Mouse (Mus musculus) megakaryocyte-erythroid progenitor cell, adult 5-6 weeks (primary cell): ENCODE data around the gene Pde6d. TPM values are rescaled to one million over a fixed set of nuclear protein-coding genes. Genes with fewer than 3 reads are reported as not detected.

Source experiments
- ATAC-seq: replicated peaks from 2 replicates; pipeline ENCODE4 v1.8.0; 2016; ENCODE audit warnings: mild to moderate bottlenecking, inconsistent platforms; ENCODE audit not compliant: severe bottlenecking, poor library complexity, low FRiP score, low TSS enrichment
- total RNA-seq, 2 experiments: library from RNA; stranded (forward) in 1 of 2; stranded (reverse) in 1 of 2; fragments of 200-1000, 215-1000 nt in 1 of 2; fragments of >200 nt in 1 of 2; fragmentation: Nextera tagmentation in 1 of 2; gene quantifications; 2 replicates each; pipeline ENCODE4 v1.2.3; 2014 to 2017

The Pde6d gene
- total RNA-seq (2014; fragmentation: Nextera tagmentation) = 36.5 and 52.7 TPM in 2 replicates
- 13.2 TPM in 2 replicates for total RNA-seq (2017)

- ATAC-seq = peak; percentile 96
These were observed at the start of gene Pde6d, which contains the start of gene Cops7b for GRCm38 (mm10) chr1:86582451-86583096. TSS of gene Pde6d (minus strand) at chr1:86582629. TSS of gene Cops7b (plus strand) at chr1:86582904.

GRCm38 (mm10) chr1:86630527-86630926, 48.1 kb upstream of the Pde6d start:
- ATAC-seq = no peak

DNA sequence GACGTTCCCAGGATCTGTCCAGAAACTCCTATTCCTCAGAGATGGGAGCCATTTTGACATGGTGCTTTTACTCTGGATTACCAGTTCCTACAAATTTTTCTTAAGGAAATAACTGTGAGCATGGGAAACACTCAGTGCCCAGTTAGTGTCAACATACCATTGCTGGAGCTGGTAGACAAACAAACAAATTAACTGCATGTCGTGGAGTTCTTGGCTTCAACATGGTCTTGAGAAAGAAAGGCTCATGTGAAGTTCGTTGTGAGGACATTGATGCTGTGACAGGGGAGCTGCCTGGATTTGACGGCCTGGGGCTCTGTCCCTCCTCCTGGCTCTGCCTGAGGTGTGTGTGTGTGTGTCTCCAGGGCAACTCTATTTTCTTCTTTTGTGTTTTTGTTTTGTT, 47.5 kb upstream of the Pde6d start:
- no peak for ATAC-seq

- no peak for ATAC-seq
These were observed 45.8 kb upstream of the Pde6d start for GRCm38 (mm10) chr1:86628270-86628669.

DNA sequence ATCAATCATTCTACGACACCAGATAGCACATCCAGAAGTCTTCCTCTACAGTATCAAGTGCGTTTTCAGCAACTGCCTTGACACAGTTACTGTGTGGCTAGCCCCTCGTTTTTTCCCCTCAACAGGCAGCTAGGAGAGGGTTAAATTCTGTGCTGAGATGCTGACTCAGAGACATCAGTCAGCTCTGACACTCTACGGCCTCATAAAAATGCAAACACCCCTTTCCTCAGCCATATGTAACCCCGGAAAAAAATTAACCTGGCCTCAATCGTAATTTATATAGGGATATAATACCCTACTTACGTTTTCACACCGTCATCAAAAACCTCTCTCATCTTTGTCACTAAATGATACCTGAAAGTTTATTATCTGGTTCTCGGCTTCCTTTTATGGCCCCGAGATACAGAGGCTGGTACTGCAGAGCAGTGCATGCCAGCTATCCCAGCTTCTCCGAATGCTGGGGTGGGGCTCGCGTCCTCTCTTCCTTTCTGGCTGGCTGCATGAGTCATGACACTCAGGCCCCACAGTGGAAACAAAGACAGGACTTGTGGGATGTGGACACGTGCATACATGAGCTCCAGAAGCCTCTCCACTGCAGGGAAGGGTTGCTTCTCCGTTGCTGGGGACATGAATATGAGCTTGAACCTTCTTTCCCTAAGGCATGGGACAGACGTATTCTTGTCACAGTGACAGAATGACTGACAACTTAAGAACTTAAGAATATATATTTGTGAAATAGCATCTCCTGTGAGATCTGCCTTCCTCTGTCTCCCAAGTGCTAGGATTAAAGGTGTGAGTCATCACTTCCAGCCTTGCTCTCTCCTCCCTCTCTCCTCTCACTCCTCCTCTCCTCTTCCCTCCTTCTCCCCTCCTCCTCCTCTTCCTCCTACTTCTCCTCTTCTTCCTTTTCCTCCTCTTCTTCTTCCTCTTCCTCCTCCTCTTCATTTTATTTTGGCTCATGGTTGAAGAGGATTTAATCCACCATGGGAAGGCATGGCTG, 40.9 kb upstream of the Pde6d start:
- ATAC-seq = no peak

DNA sequence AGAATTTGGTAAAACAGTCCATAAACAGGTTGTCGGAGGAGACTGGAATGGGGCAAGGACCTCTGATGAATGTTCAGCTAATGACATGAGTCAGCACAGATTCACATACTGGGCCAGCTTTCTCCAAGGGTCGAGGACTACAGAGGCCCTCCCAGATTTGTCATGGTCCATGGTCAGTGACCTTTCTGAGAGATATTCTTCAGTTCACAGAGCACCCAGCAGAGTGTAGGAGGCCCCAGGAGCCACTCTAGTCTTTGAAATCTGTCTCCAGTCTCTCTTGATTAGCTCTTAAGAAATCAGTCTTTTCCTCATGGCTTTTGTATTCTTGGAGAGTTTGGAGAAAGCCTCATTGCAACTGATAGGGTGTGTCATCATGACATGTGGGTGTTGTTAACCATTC, 39.9 kb upstream of the Pde6d start:
- ATAC-seq = no peak

DNA sequence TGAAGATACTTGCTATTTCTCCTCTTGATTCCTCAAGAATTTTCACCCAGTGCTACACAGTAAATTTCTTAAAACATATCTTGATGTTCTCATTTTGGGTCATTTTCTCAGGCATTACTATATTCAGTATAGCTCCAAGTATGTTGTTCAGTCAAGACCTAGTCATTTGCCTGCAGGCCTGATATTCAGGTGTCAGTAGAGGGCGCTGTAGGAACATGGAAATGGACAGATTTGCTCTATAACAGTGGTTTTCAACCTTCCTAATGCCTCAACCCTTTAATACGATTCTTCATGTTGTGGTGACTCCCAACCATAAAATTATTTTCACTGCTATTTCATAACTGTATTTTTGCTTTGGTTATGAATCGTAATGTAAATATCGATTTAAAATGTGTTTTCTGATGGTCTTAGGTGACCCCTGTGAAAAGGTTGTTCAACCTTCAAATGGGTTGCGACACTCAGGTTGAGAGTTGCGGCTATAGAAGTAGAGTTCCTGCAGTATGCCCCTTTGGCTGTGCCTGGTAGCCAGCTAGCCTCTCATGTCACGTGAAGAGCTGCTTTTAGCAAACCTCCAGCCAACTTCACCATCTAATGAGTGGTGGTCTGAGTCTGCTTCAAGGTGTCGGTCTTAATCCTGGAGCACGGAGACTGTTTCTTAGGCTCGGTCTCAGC, 36.2 kb upstream of the Pde6d start:
- ATAC-seq = no peak

GRCm38 (mm10) chr1:86614269-86614668, 31.8 kb upstream of the Pde6d start:
- peak; percentile 54; the same call in 1 of the 2 replicates for ATAC-seq

- no peak for ATAC-seq
These were observed 29.7 kb upstream of the Pde6d start for GRCm38 (mm10) chr1:86612081-86612480.

GRCm38 (mm10) chr1:86610954-86611353, 28.5 kb upstream of the Pde6d start:
- peak; percentile 37; the same call in 1 of the 2 replicates for ATAC-seq

GRCm38 (mm10) chr1:86600117-86600516, 17.7 kb upstream of the Pde6d start:
- no peak for ATAC-seq

GRCm38 (mm10) chr1:86598516-86598915, 16.1 kb upstream of the Pde6d start:
- peak; percentile 41; the same call in 1 of the 2 replicates for ATAC-seq

- ATAC-seq = no peak
These were observed 14.1 kb upstream of the Pde6d start for GRCm38 (mm10) chr1:86596512-86596911.

GRCm38 (mm10) chr1:86595315-86595714, 12.9 kb upstream of the Pde6d start:
- no peak for ATAC-seq

DNA sequence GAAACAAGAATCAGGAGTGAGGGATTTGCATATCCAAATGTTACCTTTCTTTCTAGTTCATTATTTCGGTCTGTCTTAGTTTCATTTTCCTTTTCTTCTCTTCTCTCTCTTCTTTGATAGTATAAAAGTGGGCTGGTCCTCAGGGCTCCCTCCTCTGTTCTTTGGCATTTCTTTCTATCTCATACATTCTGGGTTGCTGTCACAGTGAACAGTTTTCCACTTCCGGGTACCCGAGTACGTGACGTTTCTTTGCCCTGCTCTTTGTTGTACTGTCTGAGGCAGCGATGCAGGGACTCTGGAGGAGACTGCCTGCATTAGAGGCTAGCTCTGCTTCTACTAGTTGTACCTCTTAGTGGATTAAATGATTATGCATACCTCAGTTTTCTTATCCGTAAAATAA, 12.1 kb upstream of the Pde6d start:
- no peak for ATAC-seq

DNA sequence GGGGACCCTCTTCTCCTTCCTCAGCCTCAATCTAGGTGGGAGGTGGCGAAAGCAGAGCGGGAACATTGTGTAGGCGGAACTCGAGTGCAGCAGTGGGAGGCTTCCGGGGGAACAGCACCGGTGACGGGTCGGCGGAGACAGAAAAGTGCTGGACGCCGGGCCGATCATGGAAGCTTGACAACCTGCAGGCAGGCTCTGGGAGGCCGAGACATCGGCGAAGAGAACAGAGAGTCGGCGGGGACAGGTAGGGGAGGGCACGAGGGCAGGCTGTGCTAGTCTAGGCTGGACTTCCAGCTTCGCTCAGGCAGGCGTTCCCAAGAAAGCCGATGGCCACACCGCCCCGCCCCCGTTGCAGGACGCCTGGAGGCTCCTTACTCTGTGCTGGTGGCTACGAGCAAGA, 4.6 kb upstream of the Pde6d start:
- ATAC-seq = peak; percentile 58

- no peak for ATAC-seq
These were observed 1.3 kb upstream of the Pde6d start for GRCm38 (mm10) chr1:86583709-86584108.

GRCm38 (mm10) chr1:86581692-86582450, 558 bp downstream of the Pde6d start:
- peak; percentile 28 for ATAC-seq

DNA sequence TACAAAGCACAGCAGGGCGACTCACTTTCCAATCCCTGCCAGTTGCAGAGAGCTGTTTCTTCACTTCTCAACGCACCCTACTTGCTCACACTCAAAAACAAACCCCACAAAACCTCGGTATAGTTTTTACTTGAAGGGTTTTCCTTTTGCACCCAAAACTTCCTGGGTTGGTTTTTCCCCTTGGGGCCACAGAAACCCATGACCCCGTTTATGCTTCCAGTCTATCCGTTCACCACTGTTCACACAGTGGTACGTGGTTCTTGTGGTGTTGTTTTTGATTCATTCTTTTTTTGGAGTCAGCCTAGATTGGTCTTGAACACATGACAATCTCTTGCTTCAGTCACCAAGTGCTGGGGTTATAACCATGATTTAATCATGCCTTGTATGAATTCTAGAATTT, 2.0 kb downstream of the Pde6d start:
- ATAC-seq = no peak
